Mouse (Mus musculus): ENCODE results near the gene Ciita.

DNA sequence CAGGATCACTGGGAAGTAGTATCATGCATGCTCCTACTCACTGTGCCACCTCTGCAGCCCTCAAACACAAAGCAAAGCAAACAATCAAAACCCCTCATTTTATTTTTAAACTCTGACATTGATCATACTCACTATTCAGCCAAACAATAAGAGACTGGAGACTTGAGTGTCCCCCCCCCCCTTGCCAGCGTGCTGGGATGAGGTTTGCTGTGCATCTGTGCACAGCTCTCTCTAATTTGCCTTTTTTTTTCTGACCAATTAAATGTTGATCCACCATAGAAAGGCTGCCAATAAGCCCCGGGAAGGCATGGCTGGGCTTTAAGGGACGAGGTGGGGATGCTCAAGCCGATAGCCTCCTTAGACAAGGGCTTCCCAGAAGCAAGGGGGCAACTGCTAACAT is 27.6 kb downstream of the Ciita start:
- no peak for TF ChIP-seq CTCF (IDR thresholded peaks at IDR 0.05; ENCODE audit: borderline replicate concordance, insufficient read depth, low read depth, low read length)
- no peak for TF ChIP-seq POLR2A (IDR thresholded peaks at IDR 0.05; ENCODE audit: borderline replicate concordance, insufficient read depth, low read length)
